Mouse (Mus musculus): ENCODE data around the gene Flt3. TPM values are rescaled to one million over a fixed set of nuclear protein-coding genes. Genes with fewer than 3 reads are reported as not detected.
A peak's percentile ranks its signal among the peaks of the same experiment; 100 is the strongest.

The Flt3 gene
- polyA plus RNA-seq, 2 experiments from 2014 or later = 0.13 TPM; not detected in 1

DNA sequence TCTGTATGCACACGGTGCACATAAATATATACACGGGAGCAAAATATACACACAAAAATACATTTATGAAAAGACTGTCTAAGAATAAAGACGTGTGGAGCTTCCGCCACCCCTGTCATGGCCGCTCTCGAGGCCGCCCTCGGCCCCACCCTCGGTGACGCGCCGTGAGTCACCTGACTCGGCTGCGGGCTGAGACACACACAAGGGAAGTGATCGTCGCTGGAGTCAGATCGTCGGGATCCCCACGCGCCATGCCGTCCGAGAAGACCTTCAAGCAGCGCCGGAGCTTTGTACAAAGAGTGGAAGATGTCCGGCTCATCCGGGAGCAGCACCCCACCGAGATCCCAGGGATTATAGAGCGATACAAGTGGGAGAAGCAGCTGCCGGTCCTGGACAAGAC lies 8.4 kb upstream of the Flt3 start:
- ATAC-seq = no peak

DNA sequence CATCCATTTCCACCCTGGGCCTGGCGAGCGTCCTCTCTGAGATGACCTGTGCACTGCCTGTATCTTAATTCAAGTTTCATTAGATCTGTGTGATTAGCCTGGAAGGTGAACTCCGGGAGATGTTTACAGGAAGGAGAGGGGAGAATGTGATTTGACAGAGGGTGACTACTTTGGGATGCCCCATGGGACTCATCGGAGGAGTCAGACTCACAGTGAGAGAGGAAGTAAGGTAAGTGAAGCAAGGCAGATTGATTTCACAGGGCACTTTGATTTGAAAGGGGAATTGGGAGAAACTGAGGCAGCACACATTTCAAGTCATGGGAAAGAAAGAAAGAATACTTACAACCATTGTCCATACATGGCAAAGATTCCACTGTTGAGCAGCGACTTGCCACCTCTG lies 5.8 kb upstream of the Flt3 start:
- ATAC-seq = no peak

DNA sequence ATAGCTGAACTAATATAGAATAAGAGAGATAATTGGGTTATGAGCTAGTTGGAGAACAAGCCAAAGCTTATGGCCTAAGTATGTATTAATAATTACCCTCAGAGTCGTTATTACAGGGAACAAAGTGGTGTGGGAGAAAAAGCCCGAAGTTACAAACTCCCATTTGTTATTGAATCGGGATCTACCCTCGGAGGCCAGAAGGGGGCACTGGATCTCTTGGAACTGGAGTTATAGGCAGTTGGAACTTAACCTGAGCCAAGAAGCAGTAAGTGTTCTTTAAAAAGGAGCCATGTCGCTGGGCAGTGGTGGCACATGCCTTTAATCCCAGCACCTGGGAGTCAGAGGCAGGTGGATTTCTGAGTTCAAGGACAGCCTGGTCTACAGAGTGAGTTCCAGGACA lies 2.2 kb upstream of the Flt3 start:
- ATAC-seq = no peak

DNA sequence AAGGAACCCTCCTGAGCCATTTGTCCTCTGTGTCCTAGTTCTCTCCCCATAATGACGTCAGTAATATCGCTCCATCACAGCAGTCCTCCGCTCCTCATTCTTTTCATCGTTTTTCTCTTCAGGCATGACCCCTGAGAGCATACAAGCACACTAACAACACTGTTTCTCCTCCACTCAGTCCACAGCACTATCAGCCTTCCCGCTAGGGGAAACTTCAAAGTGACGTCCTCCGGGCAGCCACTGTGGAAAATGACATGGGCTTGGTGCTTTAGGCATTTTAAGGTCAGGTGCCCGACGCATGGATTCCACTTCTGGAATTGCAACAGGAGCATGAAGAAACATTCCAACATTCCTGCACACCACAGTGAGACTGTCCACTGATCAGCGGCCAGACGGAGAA lies 735 bp upstream of the Flt3 start:
- no peak for ATAC-seq

DNA sequence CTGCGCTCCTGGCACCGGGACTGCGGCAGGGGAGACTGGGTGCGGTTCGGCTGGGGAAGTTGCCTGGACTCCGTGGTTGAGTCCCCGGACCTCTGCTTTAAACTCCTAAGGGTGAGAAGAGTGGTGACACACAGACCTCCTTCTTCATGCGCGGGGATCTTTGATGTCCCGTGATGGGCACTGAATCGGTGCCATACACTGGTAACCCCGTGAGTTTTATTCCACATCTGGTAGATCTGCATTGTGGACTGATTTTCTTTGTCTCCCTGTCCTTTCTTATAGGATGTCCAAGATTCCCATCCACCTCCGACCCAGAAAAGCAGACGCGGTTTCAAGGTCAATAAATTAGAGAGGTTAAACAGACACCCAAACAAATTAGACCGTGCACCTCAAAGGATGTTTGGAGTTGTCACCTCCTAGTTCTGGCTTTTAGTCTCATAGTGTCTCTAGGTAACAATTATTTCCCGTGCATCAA lies 253 bp upstream of the Flt3 start:
- ATAC-seq = no peak

DNA sequence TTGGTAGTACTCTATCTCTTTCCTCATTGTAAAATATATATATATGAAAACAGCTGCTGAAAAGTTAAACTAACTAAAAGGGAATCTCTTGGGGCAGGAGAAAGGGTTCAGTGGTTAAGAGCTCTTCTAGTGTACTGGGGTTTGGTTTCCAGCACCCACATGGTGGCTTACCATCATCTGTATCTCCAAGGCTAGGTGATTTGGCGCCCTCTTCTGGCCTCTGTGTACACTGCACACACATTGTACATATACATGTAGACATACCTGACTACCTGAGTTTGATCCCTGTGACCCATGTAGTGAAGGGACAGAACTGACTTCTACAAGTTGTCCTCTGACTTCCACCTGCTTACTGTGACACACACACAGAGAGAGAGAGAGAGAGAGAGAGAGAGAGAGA lies 5.2 kb downstream of the Flt3 start:
- no peak for ATAC-seq

DNA sequence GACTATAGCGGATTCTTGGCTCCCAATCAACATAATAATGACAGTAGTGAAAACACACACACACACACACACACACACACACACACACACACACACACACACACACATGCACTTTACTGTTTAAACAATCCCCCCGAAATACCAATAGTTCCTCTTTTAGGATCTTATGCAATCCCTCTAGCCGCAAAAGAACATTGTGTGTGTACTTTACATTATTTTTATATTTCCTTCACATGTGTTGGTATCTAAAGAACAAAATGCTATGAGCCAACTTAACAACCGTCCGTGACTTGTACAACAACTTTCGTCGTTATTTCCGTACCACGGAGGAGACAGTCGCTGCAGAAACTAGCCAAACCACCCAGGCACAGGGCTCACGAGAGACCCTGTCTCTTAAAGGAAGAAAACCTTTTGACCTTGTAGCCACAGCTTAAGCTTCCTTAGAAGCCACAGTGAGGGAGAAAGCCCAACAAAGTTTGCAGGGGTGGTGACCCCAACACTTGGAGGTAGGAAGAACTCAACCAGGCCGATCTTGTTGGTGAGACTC lies 7.5 kb downstream of the Flt3 start:
- ATAC-seq = no peak

DNA sequence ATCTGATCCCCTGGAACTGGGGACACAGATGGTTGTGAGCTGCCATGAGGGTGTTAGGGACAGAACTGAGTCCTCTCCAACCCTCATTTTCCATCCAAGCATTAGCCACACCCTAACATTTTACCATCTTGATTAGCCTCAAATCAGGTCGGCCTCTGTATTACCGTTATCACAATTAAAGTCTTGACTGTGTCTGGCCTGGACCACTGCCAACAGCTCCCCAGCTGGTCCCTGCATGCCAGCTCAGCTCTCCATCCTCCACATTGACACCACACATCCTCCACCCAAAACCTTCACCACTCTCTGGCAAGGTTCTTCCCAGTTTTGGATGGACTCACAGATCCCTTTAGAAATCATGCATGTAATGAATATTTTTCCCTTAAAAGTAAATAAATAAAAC lies 9.5 kb downstream of the Flt3 start:
- ATAC-seq = no peak

DNA sequence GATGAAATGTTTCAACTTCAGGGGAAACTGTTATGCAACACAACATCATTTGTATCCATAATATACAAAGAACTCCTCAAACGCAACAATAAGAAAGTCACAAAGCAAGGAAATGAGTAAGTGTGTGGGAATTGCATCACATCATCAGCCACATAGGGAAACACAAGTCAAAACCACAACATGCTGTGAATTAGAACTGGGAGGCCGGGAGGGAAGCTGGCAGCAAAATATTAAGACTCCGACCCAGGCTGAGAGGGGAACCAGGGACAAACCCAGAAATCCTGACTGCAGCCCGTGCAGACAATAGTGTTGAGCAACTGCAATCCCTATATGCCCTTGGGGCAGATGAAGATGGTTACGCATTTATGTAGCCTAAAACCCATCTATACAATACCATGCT lies 11.2 kb downstream of the Flt3 start:
- ATAC-seq = no peak

DNA sequence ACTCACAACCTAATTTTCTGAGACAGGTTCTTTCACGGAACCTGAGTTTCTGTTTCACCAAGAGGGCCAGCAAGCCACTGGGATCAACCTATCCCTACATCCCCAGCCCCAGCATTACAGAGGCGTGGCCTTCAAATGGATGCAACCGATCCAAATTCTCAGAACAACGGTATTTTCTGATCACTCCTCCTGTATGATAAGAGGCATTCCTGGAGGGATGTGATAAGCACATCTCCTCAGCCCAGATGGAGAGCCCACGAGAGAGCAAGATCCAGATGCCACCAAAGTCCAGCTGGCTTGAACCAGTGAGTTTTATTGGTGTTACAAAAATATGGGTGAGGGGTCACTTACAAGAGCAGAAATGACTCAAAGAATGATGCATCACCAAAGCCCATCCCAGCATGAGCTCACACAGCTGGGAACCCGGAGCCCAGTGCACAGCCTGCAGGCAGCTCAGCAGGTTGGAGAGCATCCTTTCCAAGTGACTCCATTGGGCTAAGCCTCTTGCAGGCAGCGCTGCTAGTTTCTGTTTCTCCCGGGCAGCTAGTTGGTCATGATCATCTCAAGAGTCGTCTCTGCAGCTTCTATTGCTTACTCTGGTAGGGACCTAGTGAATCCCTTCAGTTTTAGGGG lies 11.8 kb downstream of the Flt3 start:
- ATAC-seq = no peak

DNA sequence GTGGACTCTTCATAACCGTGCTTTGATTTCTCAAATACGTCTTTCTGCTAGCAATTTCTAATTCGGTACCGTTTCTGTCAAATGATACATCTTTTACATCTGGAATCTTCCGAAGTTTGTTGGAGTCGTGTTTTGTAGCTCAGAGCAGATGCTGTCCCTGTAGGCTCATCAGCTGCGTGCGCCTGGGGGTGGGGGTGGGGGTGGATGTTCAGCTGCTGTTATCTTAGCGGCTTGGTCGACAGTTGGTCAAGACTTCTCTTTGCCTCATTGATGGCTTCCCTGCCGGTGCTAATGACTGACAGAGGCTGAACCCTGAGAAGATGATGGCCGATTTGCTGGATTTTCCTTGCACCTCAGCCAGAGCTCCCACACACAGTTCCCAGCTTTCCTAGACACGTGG lies 13.4 kb downstream of the Flt3 start:
- ATAC-seq = no peak

DNA sequence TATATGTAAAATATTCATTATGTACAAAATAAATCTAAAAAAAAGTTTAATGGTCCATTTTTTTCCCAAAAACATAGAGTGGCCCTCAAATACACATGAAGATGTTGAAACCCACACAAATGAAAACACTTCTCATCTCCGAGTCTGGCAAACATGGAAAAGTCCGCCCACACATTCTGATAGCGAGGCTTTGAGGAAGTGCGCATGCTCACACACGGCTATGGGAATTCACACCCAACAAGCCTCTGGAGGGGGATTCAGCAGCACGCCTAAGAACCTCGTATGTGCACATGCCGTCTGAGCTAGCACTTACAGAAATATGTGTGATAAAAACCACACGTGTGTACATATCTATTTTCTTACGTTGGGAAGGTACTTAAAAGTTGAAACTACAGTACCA lies 18.9 kb downstream of the Flt3 start:
- ATAC-seq = no peak

DNA sequence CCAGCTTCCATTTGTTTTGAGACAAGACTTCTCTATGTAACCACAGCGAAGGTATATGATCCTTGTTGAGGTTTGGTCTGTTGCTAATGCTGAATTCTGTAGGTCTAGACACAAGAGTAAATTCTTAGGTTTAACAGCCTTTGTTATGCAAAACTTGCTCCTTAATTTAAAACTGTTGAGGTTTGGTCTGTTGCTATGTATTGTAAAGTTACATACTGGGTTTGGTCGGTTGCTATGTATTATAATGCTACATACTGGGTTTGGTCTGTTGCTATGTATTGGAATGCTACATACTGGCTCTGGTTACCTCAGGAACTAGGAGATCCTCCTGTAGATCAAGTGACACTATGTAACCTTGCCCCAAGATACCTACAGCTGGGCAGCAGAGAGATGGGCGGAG lies 20.8 kb downstream of the Flt3 start:
- ATAC-seq = no peak

DNA sequence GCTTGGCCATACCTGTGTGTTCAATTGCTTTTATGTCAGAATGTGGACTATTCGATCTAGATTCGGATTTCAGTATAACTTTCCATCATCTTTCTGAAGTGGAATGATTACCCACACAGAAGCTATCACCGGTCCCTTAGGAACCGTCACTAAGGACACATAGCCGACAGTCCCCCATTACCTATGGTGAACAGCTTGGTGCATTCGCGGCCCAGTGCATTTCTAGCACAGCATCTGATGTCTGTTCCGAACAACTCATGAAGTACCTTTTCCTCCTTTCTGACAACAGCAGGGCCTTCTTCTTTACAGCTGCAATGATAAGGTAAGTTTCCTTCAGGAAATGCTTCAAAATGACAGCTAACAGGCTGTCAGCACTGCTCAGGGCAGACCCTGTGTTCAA lies 30.0 kb downstream of the Flt3 start:
- ATAC-seq = no peak

DNA sequence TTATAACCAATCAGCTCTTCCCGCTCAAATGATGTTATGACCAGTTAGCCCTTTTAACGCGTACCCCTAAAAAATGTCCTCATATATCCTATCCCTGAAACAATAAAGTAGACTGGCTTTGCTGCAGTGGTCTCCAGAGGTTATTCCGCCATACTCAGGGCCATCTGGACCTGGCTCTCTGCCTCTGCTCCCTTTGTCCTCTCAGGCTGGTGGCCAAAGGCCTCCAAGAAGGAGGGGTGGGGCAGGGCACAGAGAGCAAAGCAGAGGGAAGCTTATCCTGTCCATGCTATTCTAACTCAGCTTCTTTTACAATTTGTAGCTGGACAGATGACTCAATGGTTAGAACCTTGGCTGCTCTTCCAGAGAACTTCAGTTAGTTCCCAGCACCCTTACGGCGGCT lies 32.1 kb downstream of the Flt3 start:
- no peak for ATAC-seq

DNA sequence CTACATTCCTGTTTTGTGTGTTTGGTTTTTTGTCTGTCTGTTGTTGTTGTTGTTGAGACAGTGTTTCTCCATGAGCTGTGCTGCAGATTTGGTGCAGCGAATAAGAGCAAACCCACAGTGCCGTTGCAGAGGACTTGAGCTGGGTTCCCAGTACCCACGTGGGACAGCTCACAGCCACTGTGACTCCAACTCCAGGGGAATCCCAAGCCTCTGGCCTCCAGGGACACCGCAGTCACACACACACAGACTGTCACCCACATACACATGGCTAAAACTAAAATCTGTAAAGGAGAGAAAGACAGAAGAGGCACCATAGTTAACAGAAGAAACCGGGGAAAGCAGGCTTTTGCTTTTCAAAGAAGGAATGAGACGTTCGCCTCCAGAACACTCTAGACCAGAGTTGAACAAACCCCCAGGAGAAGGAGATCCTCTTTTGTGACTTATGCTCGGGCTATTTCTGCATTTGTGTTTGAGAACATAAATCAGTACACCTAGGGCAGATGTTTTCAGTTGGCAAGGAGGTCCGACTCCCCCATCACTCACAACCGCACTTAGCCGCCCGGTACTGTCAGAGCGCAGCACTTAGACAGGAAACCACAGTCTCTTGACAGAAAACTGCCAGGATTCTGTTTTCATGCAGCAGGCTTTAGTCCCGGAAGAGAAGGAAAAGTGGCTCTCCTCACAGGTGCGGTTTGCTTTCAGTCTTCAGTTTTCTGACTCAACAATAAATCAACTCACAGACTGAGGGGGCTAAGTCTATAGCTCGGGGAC lies 34.1 kb downstream of the Flt3 start:
- peak; percentile 63 for ATAC-seq

DNA sequence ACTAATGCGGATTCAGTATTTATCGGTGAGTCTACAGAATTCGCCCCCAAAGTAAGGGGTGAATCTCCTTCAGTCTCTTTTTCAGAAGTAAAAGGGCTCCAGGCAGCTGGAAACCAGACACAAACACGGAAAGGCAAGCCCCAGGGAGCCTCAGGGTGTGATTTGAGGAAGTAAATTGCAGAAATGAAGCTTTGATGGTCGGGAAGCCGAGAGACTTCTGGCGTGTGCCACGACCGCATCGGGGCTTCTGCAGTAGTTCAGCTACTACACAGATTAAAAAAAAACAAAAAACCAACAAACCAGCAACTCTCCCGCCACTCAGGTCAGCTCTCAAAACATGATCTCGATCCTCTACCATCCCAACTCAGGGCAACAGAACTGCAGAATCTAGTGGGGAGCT lies 37.2 kb downstream of the Flt3 start:
- ATAC-seq = no peak

DNA sequence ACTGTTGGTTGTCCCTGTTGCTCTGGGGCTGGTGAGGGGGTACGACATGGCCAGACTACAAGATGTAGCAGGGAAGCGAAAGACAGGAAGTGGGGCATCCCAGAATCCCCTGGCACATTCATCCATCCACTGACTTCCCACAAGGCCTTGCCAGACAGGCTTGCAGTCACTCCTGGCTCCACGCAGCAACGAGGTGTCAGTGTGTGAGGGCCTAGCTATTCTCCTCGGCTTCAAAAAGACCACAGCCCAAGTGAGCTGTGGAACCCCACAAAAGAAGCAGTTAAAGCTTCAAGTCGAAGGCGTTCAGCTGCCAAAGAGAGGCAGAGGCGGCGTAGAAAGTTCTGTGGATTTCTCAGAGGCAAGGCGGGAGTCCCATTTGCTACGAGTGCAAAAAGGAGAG lies 41.8 kb downstream of the Flt3 start:
- no peak for ATAC-seq

DNA sequence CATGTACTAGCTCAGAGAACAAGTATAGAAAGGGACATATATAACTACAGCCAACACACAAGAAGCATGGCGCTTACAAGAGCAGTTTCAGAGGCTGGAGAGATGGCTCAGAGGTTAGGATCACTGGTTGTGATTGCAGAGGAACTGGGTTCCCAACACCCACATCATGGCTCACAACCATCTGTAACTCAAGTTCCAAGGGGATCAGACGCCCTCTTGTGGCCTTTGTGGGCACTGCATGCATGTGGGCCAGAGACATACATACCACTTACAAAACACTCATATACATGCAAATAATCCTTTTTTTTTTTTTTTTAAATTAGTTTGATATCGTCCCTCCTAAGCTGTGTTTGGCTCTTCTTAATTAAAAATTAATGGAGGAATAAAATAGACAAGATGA lies 42.8 kb downstream of the Flt3 start:
- ATAC-seq = no peak

DNA sequence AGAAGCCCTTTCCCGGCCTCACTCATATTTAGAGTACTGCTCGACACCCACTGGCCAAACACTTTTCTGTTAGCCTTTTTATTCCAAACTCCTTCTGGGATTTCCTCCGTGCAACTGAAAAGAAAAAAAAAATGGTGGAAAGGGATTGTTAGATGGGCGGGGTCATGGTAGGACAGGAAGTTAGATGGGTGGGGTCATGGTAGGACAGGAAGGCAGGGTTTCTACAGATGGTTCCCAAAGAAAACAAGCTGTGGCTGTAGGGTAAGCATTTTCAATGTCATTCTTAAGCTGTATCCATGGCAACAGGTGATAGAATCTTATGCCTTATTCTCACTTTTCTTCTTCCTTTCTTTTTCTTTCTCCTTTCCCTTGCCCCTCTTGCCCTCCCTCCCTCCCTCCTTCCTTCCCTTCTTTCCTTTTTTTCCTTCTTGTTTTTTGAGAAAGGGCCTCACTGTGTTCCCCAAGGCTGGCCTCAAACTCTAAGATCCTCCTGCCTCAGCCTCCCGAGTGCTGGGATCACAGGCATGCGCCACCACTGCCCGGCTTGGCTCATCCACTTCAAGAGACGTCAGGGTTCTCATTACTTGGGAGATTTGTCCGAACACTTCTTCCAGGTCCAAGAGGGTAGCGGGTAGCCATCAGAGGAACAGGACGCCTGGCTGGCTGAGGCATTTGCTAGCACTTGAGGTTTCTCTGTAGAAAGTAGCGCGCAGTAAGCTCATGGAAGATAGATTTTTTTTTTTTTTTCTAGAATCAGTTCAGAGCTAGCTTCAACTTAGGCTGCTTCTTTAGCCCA lies 43.8 kb downstream of the Flt3 start:
- no peak for ATAC-seq

DNA sequence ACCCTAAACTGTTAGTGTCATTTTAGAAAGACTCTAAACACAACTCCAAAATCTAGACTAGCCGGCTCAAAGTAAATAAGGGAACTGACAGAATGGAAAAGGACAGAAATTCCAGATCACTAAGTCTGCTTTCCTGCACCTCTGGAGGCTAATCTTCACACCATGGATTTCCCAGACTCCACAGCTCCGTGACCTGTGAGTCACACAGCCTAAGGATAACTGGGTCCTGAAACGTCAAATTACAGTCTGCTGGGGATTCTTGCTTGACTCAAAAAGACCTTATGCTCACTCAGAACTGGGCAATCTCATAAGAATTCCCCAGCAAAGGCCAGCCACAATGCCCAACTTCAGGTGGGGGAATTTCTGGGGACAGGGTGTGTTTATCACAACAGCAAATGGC lies 44.5 kb downstream of the Flt3 start:
- ATAC-seq = no peak

DNA sequence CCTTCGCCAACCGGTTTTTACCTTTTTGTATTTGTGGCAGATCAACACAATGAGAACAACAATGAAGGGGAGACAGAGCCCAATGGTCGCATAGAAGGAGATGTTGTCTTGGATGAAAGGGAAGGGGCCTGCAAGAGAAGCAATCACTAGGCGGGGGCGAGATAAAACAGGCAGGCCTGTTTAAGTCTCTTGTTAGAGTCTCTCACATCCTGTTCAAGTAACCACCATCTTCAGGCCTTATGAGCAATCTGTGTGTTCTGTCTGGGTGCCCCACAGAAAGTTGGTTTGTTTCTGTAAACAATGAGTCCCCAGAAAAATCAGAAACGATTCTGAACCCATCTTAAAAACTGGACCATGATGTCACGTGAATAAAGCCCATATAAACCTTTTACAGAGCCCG lies 45.3 kb downstream of the Flt3 start:
- ATAC-seq = no peak

DNA sequence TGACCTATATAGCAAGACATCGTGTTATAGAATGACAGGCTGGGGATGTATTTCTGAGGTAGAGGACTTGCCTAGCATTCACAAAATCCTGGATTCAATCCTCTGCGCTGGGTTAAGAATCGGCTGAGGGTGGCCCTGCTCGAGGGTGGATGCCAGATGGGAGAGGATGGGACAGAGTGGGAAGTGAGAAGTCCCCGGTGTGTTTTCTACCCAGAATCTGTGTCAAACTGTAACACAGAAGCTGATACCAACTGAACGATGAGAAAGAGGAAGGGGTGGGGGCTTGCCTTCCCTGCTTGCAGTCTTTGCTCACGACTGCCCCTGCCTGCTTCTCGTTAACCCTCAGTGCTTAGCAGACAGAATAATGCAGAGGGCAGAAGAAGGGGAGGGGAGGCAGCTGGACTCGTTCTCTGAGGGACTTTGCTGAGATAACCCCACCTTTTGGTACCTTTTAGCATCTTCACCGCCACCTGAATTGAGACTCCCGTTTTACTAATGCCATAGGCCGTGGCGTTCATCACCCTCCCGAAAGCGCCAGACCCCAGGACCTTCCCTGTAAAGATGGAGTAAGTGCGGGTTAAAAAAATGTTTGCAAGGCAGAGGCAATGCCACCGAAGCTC lies 46.0 kb downstream of the Flt3 start:
- no peak for ATAC-seq

Measured in activated CD4-positive, CD25-positive, alpha-beta regulatory T cell, adult 4 months (primary cell).